Mouse (Mus musculus): ENCODE measurements around the gene Syt2.

- TF ChIP-seq POLR2A (IDR thresholded peaks at IDR 0.05; ENCODE audit: borderline replicate concordance, extremely low read depth, insufficient read depth, insufficient read length, poor library complexity, severe bottlenecking): no peak
- no peak for TF ChIP-seq CTCF (IDR thresholded peaks at IDR 0.05; ENCODE audit: borderline replicate concordance, extremely low read depth, insufficient read depth, insufficient read length)
Measured at GRCm38 (mm10) chr1:134712781-134713299, 66.4 kb downstream of the Syt2 start.

All from brain, embryonic 14.5 days (tissue).